Mouse (Mus musculus) ES-Bruce4 (cell line): ENCODE data around the gene Zfp91. TPM values are rescaled to one million over a fixed set of nuclear protein-coding genes. Genes with fewer than 3 reads are reported as not detected.

Source experiments
- H3K27ac ChIP-seq: 2 replicates; pipeline ENCODE4 v1.5.1; 2012; ENCODE audit warnings: low read length, inconsistent platforms; ENCODE audit not compliant: insufficient read depth
- H3K27me3 ChIP-seq: 2 replicates; pipeline ENCODE4 v1.6.1; 2012; ENCODE audit warnings: mild to moderate bottlenecking, low read length, inconsistent platforms; ENCODE audit not compliant: control insufficient read depth, poor library complexity, insufficient read depth, severe bottlenecking
- H3K36me3 ChIP-seq: 2 replicates; pipeline ENCODE4 v1.6.1; 2012; ENCODE audit warnings: inconsistent platforms, mild to moderate bottlenecking, low read length, moderate library complexity; ENCODE audit not compliant: control insufficient read depth, poor library complexity, insufficient read depth, severe bottlenecking
- H3K4me1 ChIP-seq: one replicate; pipeline ENCODE4 v1.8.1; 2011; ENCODE audit warnings: low read length; ENCODE audit not compliant: control insufficient read depth, insufficient read depth
- H3K4me3 ChIP-seq: 2 replicates; pipeline ENCODE4 v1.5.1; 2011; ENCODE audit warnings: low read depth, mild to moderate bottlenecking, low read length
- H3K9ac ChIP-seq: 2 replicates; pipeline ENCODE4 v1.6.1; 2012; ENCODE audit warnings: low read depth, mild to moderate bottlenecking, inconsistent platforms; ENCODE audit not compliant: poor library complexity, severe bottlenecking
- H3K9me3 ChIP-seq: replicated peaks from 2 replicates; pipeline ENCODE4 v1.6.1; 2012; ENCODE audit warnings: mild to moderate bottlenecking, low read length, inconsistent platforms; ENCODE audit not compliant: control insufficient read depth, poor library complexity, insufficient read depth, severe bottlenecking
- CTCF ChIP-seq: IDR thresholded peaks from one replicate; pipeline ENCODE4 v1.8.1; 2011; ENCODE audit warnings: low read depth, low read length
- EP300 ChIP-seq: IDR thresholded peaks from 2 replicates; pipeline ENCODE4 v1.6.1; 2011; ENCODE audit warnings: low read depth, low read length; ENCODE audit not compliant: insufficient read depth
- POLR2A ChIP-seq: IDR thresholded peaks from one replicate; pipeline ENCODE4 v1.8.1; 2011; ENCODE audit warnings: low read length; ENCODE audit not compliant: insufficient read depth
- polyA plus RNA-seq: library from polyadenylated mRNA; stranded (reverse); fragments of >200 nt; gene quantifications from 2 replicates; pipeline ENCODE4 v1.2.4, GENCODE M21; 2011; ENCODE audit warnings: low read depth; ENCODE audit not compliant: missing spikeins, insufficient read depth, insufficient read length

Zfp91 gene
- 40.9 and 48.9 TPM in 2 replicates for polyA plus RNA-seq

DNA sequence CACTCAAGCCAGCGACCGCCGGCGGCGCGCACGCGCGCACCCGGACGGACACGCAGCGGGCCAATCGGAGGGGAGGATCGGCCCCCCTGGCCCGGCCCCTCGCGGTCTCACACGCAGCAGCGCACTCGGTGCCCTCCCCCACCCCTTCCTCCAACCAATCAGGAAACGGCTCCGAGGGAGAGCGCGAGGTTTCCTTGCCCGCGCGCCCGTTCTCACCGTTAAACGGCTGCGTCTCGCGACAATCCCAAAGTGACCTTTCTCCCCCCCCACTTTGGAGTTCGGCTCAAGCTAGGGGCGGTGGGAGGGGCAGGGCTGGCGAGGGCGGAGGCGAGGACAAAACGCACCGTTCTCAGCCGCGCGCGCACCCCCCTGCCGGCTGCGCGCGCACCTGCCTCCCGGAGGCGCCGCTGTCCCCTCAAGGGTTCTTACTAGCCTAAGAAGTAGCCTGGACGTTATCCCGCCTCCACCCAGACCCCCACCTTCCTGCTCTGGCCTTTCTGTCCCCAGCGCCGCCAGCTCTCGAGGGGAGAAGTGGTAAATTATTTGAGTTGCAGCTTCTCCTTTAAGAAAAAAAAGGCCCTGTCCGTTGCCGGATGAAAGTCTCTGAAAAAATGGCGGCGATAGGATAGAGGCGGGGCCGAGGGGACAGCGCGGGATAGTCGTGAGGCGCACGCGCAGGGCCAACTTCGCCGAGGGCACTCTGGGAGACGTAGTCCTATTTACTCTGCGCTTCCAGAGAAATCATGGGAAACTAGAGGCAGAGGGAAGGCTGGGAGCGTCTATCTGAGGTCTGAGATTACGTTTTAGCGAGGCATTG is at the start of gene Zfp91, which contains the start of gene Lpxn:
Gene Zfp91 (minus strand): TSS at position 616 of the 817 bp plus-strand sequence.
Gene Lpxn (plus strand): TSS at position 683 of the 817 bp plus-strand sequence.
- Histone ChIP-seq H3K9me3 (no peaks in the 10 kb centered on the region), H3K27me3 (no peaks in the 10 kb centered on the region), H3K4me1 (no peaks in the 10 kb centered on the region), H3K27ac (peak within 1 kb of the TSS; percentile 94), H3K36me3 (no peaks in the 10 kb centered on the region; the same call in 1 of the 2 replicates), H3K4me3 (peak within 1 kb of the TSS; percentile 98), H3K9ac (peak within 1 kb of the TSS; percentile 98)
- TF ChIP-seq POLR2A = no peak
- no peak for TF ChIP-seq EP300
- no peak for TF ChIP-seq CTCF

DNA sequence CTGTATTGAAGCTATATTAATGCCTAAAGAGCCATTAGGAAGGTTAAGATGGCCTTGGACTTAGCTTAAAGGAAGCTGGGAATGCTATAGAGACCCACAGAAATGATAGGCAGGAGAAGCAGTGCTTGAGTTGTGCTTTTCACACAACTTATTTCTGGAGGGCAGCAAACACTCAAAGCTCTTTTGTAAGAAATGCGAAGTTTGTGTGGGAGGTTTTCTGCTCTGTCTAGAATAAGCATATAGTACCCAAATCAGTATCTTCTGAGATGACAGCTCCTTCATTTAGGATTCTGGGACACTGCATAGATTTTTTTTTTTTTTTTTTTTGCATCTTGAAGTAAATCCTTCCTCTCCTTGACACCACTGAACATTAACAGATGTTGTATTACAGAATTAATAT is 42.6 kb upstream of the Zfp91 start:
- Histone ChIP-seq H3K27ac (no peak overlapping the region), H3K4me3 (no peak overlapping the region), H3K36me3 (no peaks in the 10 kb centered on the region), H3K27me3 (no peaks in the 10 kb centered on the region), H3K4me1 (no peaks in the 10 kb centered on the region), H3K9me3 (no peaks in the 10 kb centered on the region), H3K9ac (no peak overlapping the region)
- TF ChIP-seq CTCF = no peak
- no peak for TF ChIP-seq POLR2A
- no peak for TF ChIP-seq EP300

DNA sequence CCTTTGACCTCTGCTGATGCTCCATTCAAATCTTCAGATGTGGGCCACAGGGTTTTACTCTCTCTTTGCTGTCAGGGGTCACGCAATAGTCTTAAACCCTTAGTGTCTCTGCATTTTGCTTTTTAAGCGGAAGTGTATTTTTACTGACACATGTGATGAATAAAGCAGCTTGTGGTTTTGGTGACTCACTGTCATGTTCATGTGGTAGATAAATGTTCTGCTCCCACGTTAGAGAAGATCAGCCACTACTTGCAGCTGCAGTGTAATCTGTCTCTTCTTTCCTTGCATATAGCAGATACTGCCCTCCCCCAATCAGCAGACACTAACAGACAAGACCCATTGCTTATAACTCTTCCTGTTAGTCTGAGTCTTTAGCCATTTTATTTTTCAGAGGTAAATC is 37.7 kb upstream of the Zfp91 start:
- no peaks in the 10 kb centered on the region for H3K36me3 ChIP-seq
- H3K9ac ChIP-seq = no peak overlapping the region
- no peak overlapping the region for H3K4me3 ChIP-seq
- no peaks in the 10 kb centered on the region for H3K9me3 ChIP-seq
- no peaks in the 10 kb centered on the region for H3K4me1 ChIP-seq
- no peak overlapping the region for H3K27ac ChIP-seq
- no peaks in the 10 kb centered on the region for H3K27me3 ChIP-seq
- no peak for TF ChIP-seq POLR2A
- no peak for TF ChIP-seq CTCF

DNA sequence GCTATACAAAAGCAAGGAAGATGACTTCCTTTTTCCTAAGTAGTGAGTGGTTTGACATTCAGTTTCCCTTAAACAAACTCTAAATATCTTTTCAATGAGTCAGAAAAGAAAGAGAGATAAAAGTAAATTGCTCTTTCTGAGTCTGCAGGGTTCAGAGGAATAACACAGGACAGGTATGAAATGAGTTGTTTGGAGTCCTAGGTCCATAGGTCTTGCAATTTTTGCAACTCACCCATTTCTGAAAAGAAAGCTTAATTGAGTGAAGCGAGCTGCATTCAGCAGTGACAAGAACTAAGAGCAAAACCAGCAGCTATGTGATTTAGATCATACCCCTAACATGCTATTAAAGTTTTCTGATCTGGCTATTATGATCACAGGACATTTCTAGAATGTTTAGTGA is 35.6 kb upstream of the Zfp91 start:
- no peak overlapping the region for H3K9ac ChIP-seq
- no peak overlapping the region for H3K4me3 ChIP-seq
- H3K27ac ChIP-seq = no peak overlapping the region
- no peak for TF ChIP-seq CTCF
- TF ChIP-seq EP300 = no peak
- no peak for TF ChIP-seq POLR2A
- no peaks in the 10 kb centered on the region for H3K27me3 ChIP-seq
- H3K36me3 ChIP-seq = no peaks in the 10 kb centered on the region
- no peaks in the 10 kb centered on the region for H3K9me3 ChIP-seq
- H3K4me1 ChIP-seq = no peaks in the 10 kb centered on the region

DNA sequence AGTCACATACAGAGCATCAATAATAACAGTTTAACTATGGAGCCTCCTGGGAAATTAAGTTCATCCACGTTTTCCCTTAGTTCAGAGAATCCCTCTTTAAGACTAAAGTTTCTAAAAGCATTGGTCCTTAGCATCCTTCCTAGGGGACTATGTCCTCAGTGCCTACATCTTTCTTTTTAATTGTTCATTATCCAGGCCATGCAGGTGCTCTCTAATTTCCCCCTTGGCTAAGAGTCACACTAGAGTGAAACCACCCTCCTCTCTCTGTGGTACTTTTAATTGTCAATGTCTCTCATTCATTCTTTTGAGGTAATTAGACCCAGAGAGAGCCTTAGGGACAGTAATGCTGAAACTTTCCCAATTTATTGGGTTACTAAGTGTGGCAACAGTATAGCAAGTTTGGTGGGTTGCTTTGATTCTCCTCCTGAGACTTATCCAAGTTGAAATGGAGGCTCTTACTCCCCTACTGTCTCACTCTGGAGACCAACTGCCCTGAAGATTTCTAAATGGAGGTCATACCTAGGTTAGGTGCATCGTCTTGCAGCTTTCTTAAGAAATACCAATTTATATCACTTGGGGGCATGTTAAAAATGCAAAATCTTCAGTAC is 35.0 kb upstream of the Zfp91 start:
- Histone ChIP-seq H3K4me3 (no peak overlapping the region), H3K9ac (no peak overlapping the region), H3K27ac (no peak overlapping the region), H3K4me1 (no peaks in the 10 kb centered on the region), H3K9me3 (no peaks in the 10 kb centered on the region), H3K36me3 (no peaks in the 10 kb centered on the region), H3K27me3 (no peaks in the 10 kb centered on the region)
- TF ChIP-seq CTCF = no peak
- TF ChIP-seq EP300 = no peak
- no peak for TF ChIP-seq POLR2A

DNA sequence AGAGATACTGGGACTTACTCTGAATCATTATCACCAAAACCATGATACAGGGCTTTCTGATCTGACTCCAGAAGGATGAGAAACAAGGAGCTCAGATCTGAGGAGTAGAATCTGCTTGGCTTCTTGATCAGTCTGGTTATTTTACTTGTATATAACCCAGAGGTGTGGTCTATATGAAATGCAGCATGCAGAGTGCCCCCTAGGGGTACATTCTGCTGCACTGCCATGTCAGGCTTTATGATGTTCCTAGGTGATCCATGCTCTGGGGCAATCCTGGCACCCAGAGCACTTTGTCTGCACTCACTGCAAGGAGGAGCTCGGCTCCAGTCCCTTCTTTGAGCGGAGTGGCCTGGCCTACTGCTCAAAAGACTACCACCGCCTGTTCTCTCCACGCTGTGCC is 28.6 kb upstream of the Zfp91 start:
- Histone ChIP-seq H3K9ac (no peak overlapping the region), H3K36me3 (no peaks in the 10 kb centered on the region), H3K27me3 (no peaks in the 10 kb centered on the region), H3K4me1 (no peaks in the 10 kb centered on the region), H3K4me3 (no peak overlapping the region), H3K9me3 (no peaks in the 10 kb centered on the region), H3K27ac (no peak overlapping the region)
- TF ChIP-seq CTCF (no peak), EP300 (no peak), POLR2A (no peak)
